Mouse (Mus musculus): Measurements from ENCODE around the gene Bex6.

GRCm38 (mm10) chr16:32221803-32222202, 42.2 kb downstream of the Bex6 start:
- TF ChIP-seq CTCF (IDR thresholded peaks at IDR 0.05; ENCODE audit: low read depth, low read length) (no peak), POLR2A (IDR thresholded peaks at IDR 0.05; ENCODE audit: extremely low read depth, insufficient read depth, low read length) (no peak)
